Mouse (Mus musculus) CH12.LX (cell line): ENCODE results near the gene Pald1. TPM values are rescaled to one million over a fixed set of nuclear protein-coding genes. Genes with fewer than 3 reads are reported as not detected.

Source experiments
- DNase-seq: peaks from one replicate; pipeline ENCODE4 v3.0.0-alpha.2; 2013; ENCODE audit errors: extremely low read depth
- H3K27ac ChIP-seq: 2 replicates; pipeline ENCODE4 v1.5.1; 2012; ENCODE audit warnings: low read depth, mild to moderate bottlenecking, control low read depth, moderate library complexity; ENCODE audit not compliant: insufficient read depth
- H3K27me3 ChIP-seq: replicated peaks from 2 replicates; pipeline ENCODE3; 2012; ENCODE audit warnings: inconsistent platforms
- H3K36me3 ChIP-seq, 2 experiments: replicated peaks in 1 of 2; 2 replicates each; pipeline versions ENCODE3 to v1.6.1; 2012; ENCODE audit warnings: inconsistent platforms in 1 of 2, low read length in 1 of 2, mild to moderate bottlenecking in 1 of 2, mixed read lengths in 1 of 2, moderate library complexity in 1 of 2; ENCODE audit not compliant: control insufficient read depth in 1 of 2, insufficient read depth in 1 of 2
- H3K4me1 ChIP-seq, 2 experiments: 2 replicates each; pipeline ENCODE4 v1.6.1; 2012; ENCODE audit warnings: inconsistent platforms in 1 of 2, moderate library complexity in 1 of 2; ENCODE audit not compliant: insufficient read depth in 2 of 2, control insufficient read depth in 1 of 2
- H3K4me2 ChIP-seq: 2 replicates; pipeline ENCODE4 v1.6.1; 2012; ENCODE audit warnings: low read depth, mild to moderate bottlenecking, control low read depth; ENCODE audit not compliant: poor library complexity, insufficient read depth, severe bottlenecking
- H3K4me3 ChIP-seq, 3 experiments: fragments of 150-350 bp in 1 of 3; sonication (generic) in 1 of 3; replicated peaks in 1 of 3; 2 replicates each; pipeline versions ENCODE3 to v1.5.1; 2011 to 2012; ENCODE audit warnings: low read depth in 2 of 3, low read length in 2 of 3, mild to moderate bottlenecking in 2 of 3, moderate library complexity in 2 of 3, control low read depth in 1 of 3, improper control_type of control experiment in 1 of 3, inconsistent platforms in 1 of 3, mixed read lengths in 1 of 3; ENCODE audit not compliant: poor library complexity in 1 of 3
- H3K79me2 ChIP-seq: replicated peaks from 2 replicates; pipeline ENCODE4 v1.6.1; 2012; ENCODE audit warnings: mild to moderate bottlenecking, moderate library complexity; ENCODE audit not compliant: control insufficient read depth, poor library complexity, insufficient read depth, severe bottlenecking; ENCODE audit errors: extremely low read depth
- H3K9ac ChIP-seq: 2 replicates; pipeline ENCODE4 v1.6.1; 2012; ENCODE audit warnings: low read depth, mild to moderate bottlenecking, control low read depth, moderate library complexity; ENCODE audit not compliant: insufficient read depth
- H3K9me3 ChIP-seq: replicated peaks from 2 replicates; pipeline ENCODE3; 2012; ENCODE audit warnings: low read length, inconsistent platforms, mixed read lengths
- CHD1 ChIP-seq: IDR thresholded peaks from 2 replicates; pipeline ENCODE4 v1.6.1; 2012; ENCODE audit warnings: low read depth, low read length, improper control_type of control experiment, inconsistent platforms
- CHD2 ChIP-seq: IDR thresholded peaks from 2 replicates; pipeline ENCODE4 v1.6.1; 2011; ENCODE audit warnings: low read length, improper control_type of control experiment
- CTCF ChIP-seq, 2 experiments: IDR thresholded peaks in 1 of 2; conservative IDR thresholded peaks in 1 of 2; 2 replicates each; pipeline ENCODE4 v1.5.1; 2011 to 2012; ENCODE audit warnings: low read depth in 2 of 2, low read length in 2 of 2, improper control_type of control experiment in 1 of 2, inconsistent platforms in 1 of 2, mild to moderate bottlenecking in 1 of 2, moderate library complexity in 1 of 2
- E2F4 ChIP-seq: IDR thresholded peaks from 2 replicates; pipeline ENCODE4 v1.6.1; 2011; ENCODE audit warnings: low read depth, low read length, improper control_type of control experiment; ENCODE audit not compliant: insufficient replicate concordance
- ELF1 ChIP-seq: IDR thresholded peaks from 2 replicates; pipeline ENCODE4 v1.6.1; 2014; ENCODE audit warnings: low read depth, mild to moderate bottlenecking, inconsistent platforms, low read length, improper control_type of control experiment
- ETS1 ChIP-seq: conservative IDR thresholded peaks from 2 replicates; pipeline ENCODE4 v1.6.1; 2012; ENCODE audit warnings: low read depth, mild to moderate bottlenecking, inconsistent platforms, low read length, improper control_type of control experiment, moderate library complexity
- GABPA ChIP-seq: IDR thresholded peaks from 2 replicates; pipeline ENCODE4 v1.6.1; 2012; ENCODE audit warnings: low read depth, low read length, improper control_type of control experiment, inconsistent platforms; ENCODE audit not compliant: insufficient replicate concordance
- HCFC1 ChIP-seq: IDR thresholded peaks from 2 replicates; pipeline ENCODE4 v1.6.1; 2012; ENCODE audit warnings: low read depth, mild to moderate bottlenecking, inconsistent platforms, low read length, improper control_type of control experiment
- IRF4 ChIP-seq: IDR thresholded peaks from 2 replicates; pipeline ENCODE4 v1.6.1; 2014; ENCODE audit warnings: low read depth, mild to moderate bottlenecking, inconsistent platforms, low read length, improper control_type of control experiment
- JUN ChIP-seq: IDR thresholded peaks from 2 replicates; pipeline ENCODE4 v1.6.1; 2011; ENCODE audit warnings: low read depth, mild to moderate bottlenecking, low read length, improper control_type of control experiment, moderate library complexity; ENCODE audit not compliant: insufficient read depth
- JUND ChIP-seq: conservative IDR thresholded peaks from 2 replicates; pipeline ENCODE4 v1.6.1; 2011; ENCODE audit warnings: low read depth, low read length, improper control_type of control experiment
- KAT2A ChIP-seq: IDR thresholded peaks from 2 replicates; pipeline ENCODE4 v1.6.1; 2012; ENCODE audit warnings: low read length, improper control_type of control experiment, inconsistent platforms; ENCODE audit not compliant: insufficient replicate concordance
- MAX ChIP-seq: IDR thresholded peaks from 2 replicates; pipeline ENCODE4 v1.6.1; 2011; ENCODE audit warnings: low read length, improper control_type of control experiment
- MAZ ChIP-seq: IDR thresholded peaks from 2 replicates; pipeline ENCODE4 v1.6.1; 2012; ENCODE audit warnings: low read depth, mild to moderate bottlenecking, inconsistent platforms, low read length, improper control_type of control experiment, moderate library complexity
- MEF2A ChIP-seq: IDR thresholded peaks from 2 replicates; pipeline ENCODE4 v1.6.1; 2014; ENCODE audit warnings: low read depth, mild to moderate bottlenecking, inconsistent platforms, low read length, improper control_type of control experiment, borderline replicate concordance
- MXI1 ChIP-seq: IDR thresholded peaks from 2 replicates; pipeline ENCODE4 v1.6.1; 2011; ENCODE audit warnings: mild to moderate bottlenecking, low read depth, low read length, improper control_type of control experiment
- MYC ChIP-seq: IDR thresholded peaks from 2 replicates; pipeline ENCODE4 v1.6.1; 2011; ENCODE audit warnings: low read depth, mild to moderate bottlenecking, improper control_type of control experiment, low read length
- NELFE ChIP-seq: IDR thresholded peaks from 2 replicates; pipeline ENCODE4 v1.6.1; 2011; ENCODE audit warnings: low read depth, low read length, improper control_type of control experiment
- PAX5 ChIP-seq: IDR thresholded peaks from 2 replicates; pipeline ENCODE4 v1.6.1; 2012; ENCODE audit warnings: low read length, inconsistent platforms, mixed read lengths
- POLR2A ChIP-seq: IDR thresholded peaks from 2 replicates; pipeline ENCODE4 v1.6.1; 2011; ENCODE audit warnings: low read depth, mild to moderate bottlenecking, improper control_type of control experiment, low read length
- RAD21 ChIP-seq: IDR thresholded peaks from 2 replicates; pipeline ENCODE4 v1.6.1; 2011; ENCODE audit warnings: low read depth, mild to moderate bottlenecking, low read length, improper control_type of control experiment, moderate library complexity
- RCOR1 ChIP-seq: conservative IDR thresholded peaks from 2 replicates; pipeline ENCODE4 v1.6.1; 2012; ENCODE audit warnings: low read depth, mild to moderate bottlenecking, inconsistent platforms, low read length, improper control_type of control experiment
- SIN3A ChIP-seq: IDR thresholded peaks from 2 replicates; pipeline ENCODE4 v1.6.1; 2012; ENCODE audit warnings: low read length, improper control_type of control experiment, inconsistent platforms
- SMC3 ChIP-seq: IDR thresholded peaks from 2 replicates; pipeline ENCODE4 v1.6.1; 2011; ENCODE audit warnings: low read depth, low read length, improper control_type of control experiment
- TBP ChIP-seq: conservative IDR thresholded peaks from 2 replicates; pipeline ENCODE4 v1.6.1; 2011; ENCODE audit warnings: low read depth, low read length, improper control_type of control experiment
- USF1 ChIP-seq: IDR thresholded peaks from 2 replicates; pipeline ENCODE4 v1.6.1; 2014; ENCODE audit warnings: low read depth, mild to moderate bottlenecking, inconsistent platforms, low read length, improper control_type of control experiment
- ZKSCAN1 ChIP-seq: IDR thresholded peaks from 2 replicates; pipeline ENCODE4 v1.6.1; 2012; ENCODE audit warnings: low read depth, inconsistent platforms, low read length, improper control_type of control experiment, borderline replicate concordance
- ZNF384 ChIP-seq: IDR thresholded peaks from 2 replicates; pipeline ENCODE4 v1.6.1; 2012; ENCODE audit warnings: low read depth, low read length, improper control_type of control experiment, inconsistent platforms
- dilution Hi-C: fragments of 300-500 bp; cut with MboI; formaldehyde crosslinking; loops from 2 replicates; pipeline ENCODE4 v1.14.3; 2020; ENCODE audit warnings: low sequenced_read_pairs; ENCODE audit not compliant: extremely low pct_unique_long_range_greater_than_20kb, extremely low pct_ligation_motif_present
- in situ Hi-C: fragments of 300-500 bp; cut with MboI; formaldehyde crosslinking; loops from 3 replicates; pipeline ENCODE4 v1.14.3; 2019; ENCODE audit warnings: low sequenced_read_pairs, low pct_ligation_motif_present, low pct_unique_long_range_greater_than_20kb, mixed read lengths
- polyA plus RNA-seq: library from polyadenylated mRNA; unstranded; fragments of >175 nt; gene quantifications from 2 replicates; pipeline ENCODE4 v1.2.1, GENCODE M21; 2012; ENCODE audit warnings: low read depth; ENCODE audit not compliant: insufficient read length
- total RNA-seq, 2 experiments: library from RNA; depleted of rRNA; stranded (reverse); fragments of 300-350 nt in 1 of 2; fragments of >200 nt in 1 of 2; gene quantifications; 2 replicates each; pipeline ENCODE4 v1.2.3; 2012 to 2014

Gene Pald1
- total and polyA plus RNA-seq, 3 experiments, result 1.5 to 2.0 (median 1.5) TPM

DNA sequence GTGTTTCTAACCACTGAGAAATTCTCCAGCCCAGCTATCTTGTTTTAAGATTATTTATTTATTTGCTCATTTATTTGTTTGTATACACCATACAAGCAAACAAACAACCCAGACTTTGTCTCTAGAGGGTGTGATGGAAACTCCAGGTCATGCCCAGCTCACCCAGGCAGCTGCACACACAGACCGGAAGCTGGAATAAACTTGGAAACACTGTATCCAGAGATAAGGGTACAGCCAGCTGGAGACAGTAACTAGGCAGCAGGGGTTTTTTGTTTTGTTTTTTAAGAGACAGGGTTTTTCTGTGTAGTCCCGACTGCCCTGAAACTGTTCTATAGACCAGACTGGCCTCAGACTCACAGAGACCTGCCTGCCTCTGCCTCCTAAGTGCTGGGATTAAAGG lies 6.8 kb upstream of the Pald1 start:
- dilution Hi-C loops (no loop called here), in situ Hi-C loops (no loop called here)
- Histone ChIP-seq H3K27ac (no peak overlapping the region), H3K27me3 (peaks cover 2% of the 10 kb centered on the region), H3K9ac (no peak overlapping the region)
- TF ChIP-seq MEF2A (no peak), RCOR1 (no peak), IRF4 (no peak), CTCF (conservative IDR thresholded peaks at IDR 0.05 in 1 of 2, IDR thresholded peaks at IDR 0.05 in 1 of 2; ENCODE audit: low read depth in 2 of 2, low read length in 2 of 2) (no peak), SMC3 (no peak), TBP (no peak), ZNF384 (no peak), CHD1 (no peak), ELF1 (no peak), KAT2A (no peak), MYC (no peak), ZKSCAN1 (no peak), PAX5 (no peak), CHD2 (no peak), NELFE (no peak)
- TF ChIP-seq, all 38 proteins: peak for 0
- Histone ChIP-seq H3K4me2 (no peak overlapping the region), H3K79me2 (no peaks in the 10 kb centered on the region), H3K9me3 (no peaks in the 10 kb centered on the region), H3K4me1 (peaks cover 0 to 20% of the 10 kb centered on the region in 2 experiments; a peak in 3 of 4 replicates), H3K4me3 (no peak overlapping the region), H3K36me3 (no peaks in the 10 kb centered on the region)
- no peak for DNase-seq

DNA sequence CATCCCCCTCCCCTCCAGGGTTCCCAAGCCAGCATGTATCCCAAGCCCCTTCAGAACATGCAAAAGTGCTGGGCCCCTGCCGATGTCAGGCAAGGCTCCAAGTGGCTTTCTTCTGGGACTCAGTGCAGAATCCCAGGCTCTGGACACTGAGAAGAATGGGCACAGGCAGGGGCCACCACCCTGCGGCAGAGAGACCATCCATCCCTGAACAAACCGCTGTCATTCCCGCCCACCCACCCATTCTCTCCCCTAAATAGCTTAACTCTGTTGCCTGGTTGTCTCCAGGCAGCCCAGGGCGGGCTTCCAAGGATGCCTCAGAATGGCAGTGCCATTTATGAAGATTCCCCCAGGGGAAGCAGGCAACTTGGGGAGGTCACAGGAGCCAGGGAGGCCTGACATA lies 5.7 kb upstream of the Pald1 start:
- Histone ChIP-seq H3K27me3 (peaks cover 7% of the 10 kb centered on the region), H3K9ac (no peak overlapping the region), H3K4me3 (no peak overlapping the region), H3K27ac (no peak overlapping the region), H3K9me3 (no peaks in the 10 kb centered on the region), H3K79me2 (no peaks in the 10 kb centered on the region), H3K36me3 (no peaks in the 10 kb centered on the region), H3K4me1 (peaks cover 0 to 21% of the 10 kb centered on the region in 2 experiments; a peak in 3 of 4 replicates), H3K4me2 (no peak overlapping the region)
- in situ Hi-C loops, result loop anchor here (5.0 kb wide), 1 partner anchor 52 kb away; no protein-coding TSS in a partner anchor
- TF ChIP-seq ETS1 (no peak), JUN (no peak), MXI1 (no peak), USF1 (no peak), JUND (no peak), HCFC1 (no peak), CHD1 (no peak), POLR2A (no peak), GABPA (no peak), ELF1 (no peak), E2F4 (no peak), MAZ (no peak), MAX (no peak), CHD2 (no peak), SIN3A (no peak), RAD21 (no peak)
- dilution Hi-C loops, result no loop called here
- no peak for DNase-seq
